Mouse (Mus musculus) activated CD4-positive, CD25-positive, alpha-beta regulatory T cell, adult 4 months (primary cell): ENCODE results near the gene Hdac8. TPM values are rescaled to one million over a fixed set of nuclear protein-coding genes. Genes with fewer than 3 reads are reported as not detected.

ENCODE experiments used
- ATAC-seq: one replicate; pipeline ENCODE4 v1.8.0; 2017
- polyA plus RNA-seq, 2 experiments: library from polyadenylated mRNA; unstranded; fragments of 100-300 nt; shearing (Covaris generic); gene quantifications; one replicate each; pipeline ENCODE4 v1.2.1; 2017

Hdac8 gene
- polyA plus RNA-seq, 2 experiments from 2014 or later = 9.7 to 10.0 TPM

DNA sequence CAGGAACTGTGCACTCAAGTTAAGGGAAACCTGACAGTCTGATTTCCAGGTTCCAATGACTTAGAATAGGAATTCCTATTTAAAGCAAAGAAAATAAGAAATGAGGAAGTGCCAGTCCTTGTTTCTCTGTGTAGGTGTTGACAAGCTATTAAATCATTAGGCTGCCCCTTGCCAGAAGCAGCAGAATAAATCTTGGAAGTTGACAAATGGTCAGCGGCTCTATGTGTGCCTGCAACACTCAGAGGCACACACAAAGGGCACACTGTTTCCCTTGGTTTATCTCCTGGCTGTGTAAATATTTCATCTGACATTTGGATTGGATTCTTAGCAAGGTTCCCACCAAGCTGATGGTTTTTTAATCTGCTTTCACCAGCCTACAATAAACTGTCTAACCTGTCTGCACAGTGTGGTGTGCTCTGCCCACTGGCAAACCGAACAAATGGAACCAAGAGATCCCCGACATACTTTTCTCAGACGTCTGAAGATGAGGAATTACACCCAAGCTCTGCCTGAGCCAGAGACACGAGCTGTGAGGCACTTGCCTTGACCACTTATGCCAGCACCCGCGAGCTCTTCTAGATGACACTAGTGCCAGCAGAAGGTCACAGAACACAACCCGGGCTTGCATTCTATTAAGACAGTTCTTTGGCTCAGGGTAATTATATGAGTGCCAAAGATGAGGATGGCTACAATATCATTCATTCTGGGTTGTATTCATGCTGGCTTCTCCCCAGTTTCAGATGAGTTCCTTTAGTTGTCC lies 165.6 kb downstream of the Hdac8 start:
- ATAC-seq = no peak

DNA sequence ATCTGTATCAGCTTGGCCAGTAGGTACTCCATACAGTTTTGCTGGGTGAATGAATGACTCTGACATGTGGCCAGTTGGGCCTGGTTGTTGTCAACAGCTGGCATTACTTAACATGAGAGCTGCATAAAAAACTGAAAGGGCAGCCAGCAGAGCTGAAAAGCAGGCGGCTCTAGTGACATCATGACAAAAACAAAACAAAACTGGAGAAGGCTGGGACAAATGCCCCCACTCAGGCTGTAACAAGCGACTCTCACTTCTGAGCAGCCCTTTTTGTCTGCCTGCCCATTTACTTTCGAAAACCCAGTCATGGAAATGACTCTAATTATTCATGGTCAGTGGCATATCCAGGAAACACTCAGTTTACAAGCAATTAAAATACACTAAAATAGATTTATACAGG lies 185.5 kb downstream of the Hdac8 start:
- no peak for ATAC-seq

DNA sequence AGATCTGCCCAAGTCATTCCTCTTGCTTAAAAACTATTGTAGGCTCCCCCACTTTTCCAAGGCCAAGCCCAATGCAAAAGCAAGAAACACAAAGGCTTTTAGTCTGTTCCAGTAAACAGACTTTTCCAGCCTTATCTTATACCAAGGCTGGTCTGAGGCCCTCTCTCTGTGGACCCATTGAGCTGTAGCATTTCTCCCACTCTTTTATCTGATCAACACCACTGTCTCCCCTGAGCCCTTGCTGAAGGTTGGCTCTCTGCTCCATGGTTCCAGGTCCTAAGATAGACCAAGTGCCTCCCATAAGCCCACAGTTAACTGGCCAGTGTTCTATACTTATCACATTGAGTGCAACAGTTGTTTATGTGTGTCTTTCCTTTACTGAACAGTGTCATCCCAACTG lies 185.9 kb downstream of the Hdac8 start:
- ATAC-seq = no peak

DNA sequence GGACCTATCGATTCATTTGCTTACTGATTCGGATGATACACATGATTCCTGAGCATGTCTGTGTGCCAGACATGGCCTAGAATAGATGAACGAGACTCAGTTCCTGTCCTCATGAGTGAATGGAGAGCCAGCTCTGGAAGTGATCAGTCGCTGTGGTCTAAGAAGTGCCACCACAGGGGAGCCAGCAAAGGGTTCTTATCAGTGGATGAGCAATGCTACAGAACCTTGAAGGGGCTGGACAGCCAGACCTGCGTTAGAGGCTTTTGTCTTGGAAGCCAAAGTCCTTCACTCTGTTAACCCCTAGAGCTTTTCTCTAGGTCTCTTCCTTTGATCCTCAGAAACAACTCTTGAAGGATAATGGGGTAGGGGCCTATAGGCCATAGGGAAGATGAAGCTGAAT lies 186.4 kb downstream of the Hdac8 start:
- no peak for ATAC-seq

DNA sequence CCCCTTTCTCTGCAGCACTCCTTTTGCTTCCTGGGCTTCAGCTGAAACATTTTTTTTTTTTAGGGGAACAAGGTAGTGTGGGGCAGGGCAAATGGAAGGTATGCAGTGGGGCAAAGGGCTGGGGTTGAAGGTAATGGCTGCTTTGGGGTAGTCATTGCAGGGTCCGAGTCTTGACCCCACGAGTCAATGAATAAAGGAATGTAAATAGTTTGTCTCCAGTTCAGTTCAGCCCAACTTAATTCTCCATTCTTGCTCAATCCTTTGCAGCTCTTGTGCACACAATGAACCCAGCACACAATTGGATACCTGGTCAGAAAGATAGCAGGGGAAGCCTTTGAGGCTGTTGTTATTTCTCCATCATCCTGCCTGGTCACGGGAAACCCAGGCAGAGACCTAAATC lies 194.0 kb downstream of the Hdac8 start:
- no peak for ATAC-seq

DNA sequence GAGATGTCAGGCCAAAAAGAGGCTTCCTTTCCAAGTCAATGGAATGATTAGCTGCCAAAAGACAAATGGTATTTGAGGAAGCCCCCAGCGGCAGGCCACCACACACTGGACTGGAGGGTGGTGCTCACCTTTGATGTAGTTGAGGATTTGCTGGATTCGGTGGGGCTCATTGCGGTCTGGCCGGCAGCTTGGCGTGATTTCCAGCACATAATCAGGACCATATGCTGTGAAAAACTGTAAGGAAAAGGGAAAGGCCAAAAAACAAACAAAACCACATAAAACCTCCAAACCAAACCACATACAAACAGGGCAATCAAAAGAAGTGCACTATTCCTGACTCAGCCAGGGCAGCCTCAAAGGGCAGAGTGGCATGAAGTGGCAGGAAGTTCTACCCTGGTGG lies 197.6 kb downstream of the Hdac8 start:
- no peak for ATAC-seq

DNA sequence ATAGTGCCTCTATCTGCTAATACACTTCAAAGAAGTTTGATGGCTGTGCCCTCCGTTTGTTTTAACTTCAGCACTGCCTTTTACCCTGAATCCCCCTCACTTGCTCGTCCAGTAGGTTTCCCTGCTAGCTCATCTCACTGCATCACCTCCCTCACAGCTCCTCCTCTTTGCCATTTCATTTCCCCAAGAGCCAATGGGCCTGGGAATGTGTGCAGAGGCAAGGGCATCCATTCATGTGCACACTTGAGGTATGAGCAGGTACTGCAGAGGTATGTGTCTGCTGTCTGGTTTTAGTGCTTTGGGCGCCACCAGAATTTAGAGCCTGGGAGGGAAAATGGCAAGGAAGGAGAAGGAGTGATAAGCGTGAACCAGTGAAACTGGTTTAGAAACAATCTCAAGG lies 199.4 kb downstream of the Hdac8 start:
- no peak for ATAC-seq

DNA sequence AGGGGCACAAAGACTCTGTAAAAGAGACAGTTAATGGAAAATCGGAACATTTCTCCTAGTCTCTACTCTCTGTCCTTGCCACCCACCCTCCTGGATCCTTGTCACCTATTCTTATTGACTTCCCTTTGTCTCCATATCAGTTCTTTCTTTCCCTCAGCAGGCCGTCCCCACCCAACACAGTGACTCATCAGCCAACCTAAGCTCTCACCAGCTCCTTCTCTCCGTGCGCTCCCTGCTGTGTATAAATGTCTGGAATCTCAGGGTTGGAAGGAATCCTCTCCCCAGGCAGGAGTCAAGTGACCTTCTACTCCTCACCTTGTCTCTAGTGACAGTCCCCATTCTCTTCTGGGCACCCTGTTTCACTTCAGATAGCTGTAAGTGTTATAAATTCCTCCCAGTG lies 200.2 kb downstream of the Hdac8 start:
- ATAC-seq = no peak

DNA sequence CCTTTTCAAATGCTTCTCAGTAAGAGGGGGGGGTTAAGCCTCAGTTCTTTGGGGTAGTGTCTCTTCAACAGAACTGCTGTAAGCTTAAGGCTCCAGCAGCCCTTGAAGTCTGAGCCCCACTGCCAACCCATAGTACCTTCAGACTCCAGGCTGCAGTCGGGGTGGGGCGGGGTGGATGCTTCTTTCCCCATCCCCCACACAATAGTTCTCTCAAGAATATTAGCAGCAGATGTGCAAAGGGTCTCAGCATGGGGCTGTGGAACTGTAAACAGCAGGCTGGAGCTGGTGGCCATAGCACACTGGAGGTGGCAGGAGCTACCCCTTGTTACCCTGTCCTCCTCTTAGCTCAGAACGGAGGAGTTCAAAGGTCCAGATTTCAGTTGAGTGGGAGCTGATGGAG lies 202.7 kb downstream of the Hdac8 start:
- ATAC-seq = no peak

DNA sequence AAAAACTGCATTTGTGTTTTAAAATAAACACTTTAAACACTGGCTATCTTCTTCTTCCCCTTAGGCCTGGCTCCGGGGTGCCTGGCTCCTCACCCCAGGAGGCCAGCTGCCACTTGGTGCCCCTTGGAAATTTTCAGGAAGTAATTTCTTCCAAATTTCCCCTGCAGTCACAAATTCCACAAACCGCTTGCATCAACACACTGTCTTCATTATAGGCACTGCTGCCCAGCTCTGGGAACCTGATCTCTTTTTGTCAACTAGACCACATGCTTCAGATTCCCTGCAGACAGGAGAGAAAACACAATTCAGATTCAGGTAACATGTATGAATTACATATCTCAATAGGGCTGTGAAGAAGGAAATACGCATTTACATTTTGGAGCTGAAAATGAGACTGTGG lies 220.3 kb downstream of the Hdac8 start:
- no peak for ATAC-seq

DNA sequence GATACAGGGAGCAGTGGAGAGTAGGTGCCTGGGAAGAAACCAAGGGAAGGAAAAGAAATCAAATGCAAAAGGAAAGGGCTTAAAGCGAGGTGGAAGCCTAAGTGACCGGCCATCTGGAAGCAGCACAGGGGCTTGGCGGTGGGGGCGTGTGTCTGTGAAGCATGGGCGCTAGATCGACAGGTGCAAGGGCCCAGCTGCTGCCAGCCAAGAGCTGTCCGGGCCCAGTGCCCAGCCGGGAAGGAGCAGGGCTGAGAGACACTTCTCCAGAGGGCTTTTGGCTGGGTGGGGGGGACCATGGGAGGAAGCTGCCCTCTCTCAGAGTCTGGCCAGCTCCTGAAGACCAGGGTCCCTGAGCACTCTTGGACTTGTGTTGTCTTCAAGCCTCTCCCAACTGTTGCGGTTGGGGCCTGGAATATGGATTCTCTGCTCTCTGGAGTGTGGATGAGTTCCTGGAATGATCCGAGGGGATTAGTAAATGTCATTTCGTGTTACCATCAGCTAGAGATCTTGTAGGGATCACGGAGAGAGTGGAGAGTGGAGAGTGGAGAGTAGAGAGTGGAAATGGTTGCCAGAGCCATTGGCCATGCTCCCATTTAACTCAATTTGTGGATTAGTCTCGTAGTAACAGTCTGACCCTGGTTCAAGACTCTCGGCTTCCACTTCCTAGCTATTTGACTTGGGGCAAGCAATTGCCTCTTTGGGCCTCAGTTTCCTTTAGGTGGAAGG lies 242.4 kb downstream of the Hdac8 start:
- ATAC-seq = no peak

DNA sequence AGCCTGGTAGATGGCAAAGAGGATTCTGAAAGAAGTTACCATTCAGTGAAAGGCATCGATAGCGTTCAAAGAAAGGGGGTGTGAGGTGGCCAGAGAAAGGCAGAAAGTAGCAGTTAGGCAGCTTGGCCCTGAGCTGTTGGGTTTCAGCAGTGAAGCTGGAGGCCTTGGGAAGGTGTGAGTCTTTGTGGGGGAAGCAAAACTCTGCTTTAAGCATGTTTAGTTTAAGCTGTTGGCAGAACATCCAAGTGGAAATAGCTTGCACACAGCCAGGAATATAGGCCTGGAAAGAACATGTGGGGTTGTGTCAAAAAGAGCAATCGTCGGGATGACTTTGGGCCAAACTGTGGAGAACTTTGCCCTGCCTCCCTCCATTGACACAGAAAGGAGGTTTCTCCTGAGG lies 245.4 kb downstream of the Hdac8 start:
- no peak for ATAC-seq

DNA sequence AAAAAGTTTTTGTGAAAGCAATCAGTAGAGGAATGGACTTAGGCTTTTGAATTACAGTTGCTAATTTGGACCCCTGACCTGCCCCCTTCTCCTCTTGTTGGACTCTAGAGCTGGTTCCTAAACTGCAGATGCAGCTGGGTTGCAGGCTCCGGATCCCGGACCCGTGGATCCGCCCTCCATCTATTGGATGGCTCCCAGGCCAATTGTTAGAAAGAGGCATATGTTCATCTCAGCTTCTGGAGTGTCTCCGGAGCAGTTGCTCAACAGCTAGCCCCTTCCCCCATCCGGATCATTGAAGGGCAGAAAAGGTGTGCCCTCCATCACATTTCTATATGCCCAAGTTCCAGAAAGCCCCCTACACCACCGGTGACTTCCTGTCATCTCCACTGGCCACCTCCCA lies 251.3 kb downstream of the Hdac8 start:
- ATAC-seq = no peak

DNA sequence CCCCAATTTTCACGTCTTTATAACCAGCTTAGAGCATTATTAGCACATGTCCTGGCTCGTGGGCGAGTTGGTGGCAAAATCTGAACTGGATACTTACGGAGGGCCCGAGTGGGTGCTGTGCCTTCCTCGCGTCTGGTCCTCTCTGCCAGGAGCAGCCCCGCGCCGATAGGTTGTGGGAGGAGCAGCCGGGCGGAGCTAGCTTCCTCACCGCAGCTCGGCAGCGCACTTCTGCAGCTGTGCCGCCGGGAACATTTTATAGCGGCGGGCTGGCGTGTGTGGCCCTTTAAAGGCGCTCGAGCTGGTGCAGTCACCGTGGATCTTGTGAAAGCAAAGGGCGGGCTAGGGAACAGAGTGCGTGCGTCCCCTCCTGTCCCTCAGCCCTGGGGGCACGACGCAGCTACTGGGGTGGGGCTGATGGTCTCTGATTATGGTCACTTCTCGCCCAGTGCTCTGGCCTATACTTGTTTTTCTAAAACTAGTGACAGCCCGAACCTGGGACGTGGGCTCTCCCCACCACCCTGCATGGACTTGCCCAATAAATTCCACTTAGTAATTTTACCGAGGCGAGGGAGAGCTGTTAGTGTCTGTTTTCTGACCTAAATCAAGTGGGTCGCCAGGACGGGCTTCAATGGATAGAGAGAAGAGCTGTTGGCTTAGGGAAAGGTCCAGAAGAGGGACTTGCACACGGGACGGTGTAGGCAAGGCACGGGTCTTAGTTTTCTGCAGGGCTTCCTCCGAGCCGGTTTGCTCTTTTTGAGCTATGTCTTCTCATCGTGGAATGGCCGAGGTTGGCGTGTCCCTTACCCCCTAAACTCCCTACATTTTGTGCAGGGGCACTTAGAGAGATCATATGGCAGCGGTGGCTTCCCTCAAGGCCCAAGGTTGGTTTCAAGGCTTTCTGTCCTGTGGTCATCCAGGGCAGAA lies 253.0 kb downstream of the Hdac8 start, which contains the start of gene Cited1:
TSS of gene Cited1 (minus strand) at position 245 of the 924 bp plus-strand sequence.
- no peak for ATAC-seq

DNA sequence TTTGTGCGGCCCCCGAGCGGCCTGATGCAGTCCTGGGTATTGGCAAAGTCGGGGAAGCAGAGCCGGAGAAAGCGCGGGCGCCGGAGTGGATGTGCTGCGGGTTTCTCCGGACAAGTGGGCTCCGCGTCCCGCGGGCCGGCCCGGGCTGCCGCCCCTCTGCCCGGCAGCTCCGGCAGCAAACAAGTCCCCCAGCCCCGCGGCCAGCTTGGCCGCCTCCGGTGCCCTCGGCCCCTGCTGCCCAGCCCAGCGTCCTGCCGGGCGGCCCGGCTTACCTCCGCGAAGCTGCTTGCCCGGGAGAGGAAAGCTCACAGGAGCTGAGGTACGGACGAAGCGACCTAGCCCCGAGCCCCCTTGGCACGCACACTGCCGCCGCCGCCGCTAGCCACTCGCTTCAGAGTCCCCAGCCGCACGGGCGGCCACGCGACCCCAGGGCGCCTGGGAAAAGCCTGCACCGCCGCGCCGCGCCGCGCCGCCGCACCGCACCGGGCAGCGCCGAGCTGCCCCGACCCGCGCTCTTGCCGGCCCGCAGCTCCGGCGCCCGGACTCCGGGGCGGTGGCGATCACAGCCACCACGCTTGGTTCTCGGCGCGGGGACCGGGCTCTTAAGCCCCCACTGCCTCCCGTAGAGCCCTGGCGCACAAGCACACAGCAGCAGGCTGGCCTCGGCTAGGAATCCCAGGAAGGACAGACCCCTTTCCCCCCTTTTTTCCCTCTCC lies 253.8 kb downstream of the Hdac8 start:
- no peak for ATAC-seq

DNA sequence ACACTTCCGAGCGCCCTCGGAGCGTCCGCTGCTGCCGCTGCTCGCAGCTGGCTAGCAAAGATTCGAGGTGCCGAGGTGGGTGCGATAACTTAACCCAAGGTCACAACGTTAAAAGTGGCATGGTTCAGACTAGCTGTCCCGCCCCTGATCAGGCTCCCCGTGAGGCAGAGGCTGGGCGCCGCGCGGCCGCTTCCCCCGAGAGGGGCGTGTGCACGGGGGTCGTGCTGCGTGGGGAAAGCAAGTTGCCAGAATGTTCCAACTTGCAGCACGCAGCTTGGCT lies 254.3 kb downstream of the Hdac8 start:
- no peak for ATAC-seq

DNA sequence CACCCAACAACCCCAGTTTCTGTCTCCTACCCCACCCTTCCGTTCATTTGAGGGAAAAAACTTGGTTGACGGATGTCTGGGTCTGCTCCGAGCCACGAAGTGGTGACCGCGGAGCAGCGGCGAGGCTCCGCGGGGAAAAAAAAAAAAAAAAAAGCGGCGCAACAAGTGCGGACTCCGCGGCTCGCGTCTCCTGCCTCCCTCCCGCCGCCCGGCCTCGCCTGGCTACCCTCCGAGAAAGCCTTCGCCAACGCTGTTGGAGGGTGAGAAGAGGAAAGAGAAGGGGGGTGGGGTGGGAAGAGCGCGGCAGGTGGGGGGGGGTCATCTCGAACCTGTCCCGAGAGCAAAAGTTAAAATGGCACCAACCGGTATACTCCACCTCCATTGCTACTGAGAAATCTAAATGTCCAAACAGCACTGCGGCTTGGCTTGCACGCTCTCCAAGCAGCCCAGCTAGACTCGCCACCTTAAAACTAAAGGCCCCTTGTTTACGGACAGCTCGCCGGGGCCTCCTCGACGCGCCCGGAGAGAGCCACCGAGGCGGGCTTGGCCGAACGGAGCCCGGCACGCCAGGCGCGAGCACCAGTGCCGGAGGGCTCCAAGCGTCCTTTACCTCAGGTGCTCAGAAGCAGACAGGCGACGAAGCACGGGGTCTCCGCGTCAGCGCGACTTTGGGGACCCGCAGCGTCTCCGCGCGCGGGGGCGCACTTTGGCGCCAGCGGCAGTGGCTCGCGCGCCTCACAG lies 254.8 kb downstream of the Hdac8 start:
- no peak for ATAC-seq

DNA sequence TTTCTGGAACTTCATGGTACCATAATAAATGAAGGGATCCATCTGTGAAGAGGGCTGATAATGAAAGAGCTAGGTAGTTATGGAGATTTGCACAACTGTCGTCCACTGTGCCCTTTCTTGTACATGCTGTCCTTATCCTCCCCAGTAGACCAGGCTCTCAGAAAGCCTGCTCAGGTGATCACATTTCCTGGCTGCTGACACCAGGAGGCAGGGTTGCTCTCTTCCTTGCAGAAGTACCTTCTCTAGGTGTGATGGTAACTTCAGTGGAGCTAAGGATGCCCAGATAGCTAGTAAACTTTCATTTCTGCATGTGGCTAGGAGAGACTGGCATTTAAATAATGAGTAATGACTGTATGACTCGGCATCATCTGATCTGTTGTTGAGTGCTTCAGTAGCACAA lies 260.8 kb downstream of the Hdac8 start:
- ATAC-seq = no peak
